Mouse (Mus musculus) erythroblast, embryonic 14.5 days (primary cell): Measurements from ENCODE around the gene Rpl4. TPM values are rescaled to one million over a fixed set of nuclear protein-coding genes. Genes with fewer than 3 reads are reported as not detected.
"Not testable (repeated sequence)": the region's sequence is repeated elsewhere in the genome, so short reads cannot be mapped to it uniquely, and the experiment has no call there.

Experiments
- H3K27me3 ChIP-seq: 2 replicates; pipeline ENCODE4 v1.6.1; 2012; ENCODE audit warnings: inconsistent platforms; ENCODE audit not compliant: control insufficient read depth
- H3K36me3 ChIP-seq: 2 replicates; pipeline ENCODE4 v1.6.1; 2012; ENCODE audit warnings: mild to moderate bottlenecking, inconsistent platforms; ENCODE audit not compliant: control insufficient read depth
- H3K4me1 ChIP-seq: 2 replicates; pipeline ENCODE4 v1.6.1; 2012; ENCODE audit warnings: inconsistent platforms; ENCODE audit not compliant: control insufficient read depth
- H3K4me3 ChIP-seq: replicated peaks from 2 replicates; pipeline ENCODE3; 2012; ENCODE audit warnings: moderate library complexity, mild to moderate bottlenecking, inconsistent platforms
- H3K9me3 ChIP-seq: 2 replicates; pipeline ENCODE4 v1.6.1; 2012; ENCODE audit warnings: low read length, inconsistent platforms, mixed read lengths; ENCODE audit not compliant: control insufficient read depth
- GATA1 ChIP-seq: IDR thresholded peaks from 2 replicates; pipeline ENCODE4 v1.6.1; 2012; ENCODE audit warnings: low read length, inconsistent platforms, mixed read lengths
- TAL1 ChIP-seq: IDR thresholded peaks from 3 replicates; pipeline ENCODE4 v1.6.1; 2012; ENCODE audit warnings: low read length, inconsistent platforms, mixed read lengths
- polyA plus RNA-seq: library from polyadenylated mRNA; stranded (reverse); fragments of >175 nt; gene quantifications from 2 replicates; pipeline ENCODE4 v1.2.3, GENCODE M21; 2012

Rpl4 gene
- polyA plus RNA-seq, 1 experiment = 44.5 TPM

DNA sequence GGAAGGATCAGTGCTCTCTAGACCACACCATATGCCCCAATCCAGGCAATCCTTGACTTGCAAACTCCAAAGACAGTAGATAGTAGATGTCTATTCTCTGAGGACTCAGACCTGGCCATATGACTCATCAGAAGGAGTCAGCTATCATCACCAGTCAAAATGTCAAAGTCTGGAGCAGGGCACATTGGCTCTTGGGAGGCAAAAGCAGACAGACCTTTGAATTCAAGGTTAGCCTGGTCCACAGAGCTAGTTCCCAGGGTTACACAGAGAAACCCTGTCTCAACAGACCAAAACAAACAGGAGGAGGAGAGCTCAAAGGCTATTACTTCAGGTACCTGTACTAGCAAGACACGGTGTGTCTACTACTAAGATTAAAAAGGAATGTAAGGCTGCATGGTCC lies 20.7 kb downstream of the Rpl4 start:
- peaks cover 36% of the 10 kb centered on the region for H3K36me3 ChIP-seq
- TF ChIP-seq GATA1 (no peak), TAL1 (no peak)
- H3K4me3 ChIP-seq = no peak overlapping the region
- H3K27me3 ChIP-seq = no peaks in the 10 kb centered on the region
- no peaks in the 10 kb centered on the region for H3K4me1 ChIP-seq
- H3K9me3 ChIP-seq = no peaks in the 10 kb centered on the region

DNA sequence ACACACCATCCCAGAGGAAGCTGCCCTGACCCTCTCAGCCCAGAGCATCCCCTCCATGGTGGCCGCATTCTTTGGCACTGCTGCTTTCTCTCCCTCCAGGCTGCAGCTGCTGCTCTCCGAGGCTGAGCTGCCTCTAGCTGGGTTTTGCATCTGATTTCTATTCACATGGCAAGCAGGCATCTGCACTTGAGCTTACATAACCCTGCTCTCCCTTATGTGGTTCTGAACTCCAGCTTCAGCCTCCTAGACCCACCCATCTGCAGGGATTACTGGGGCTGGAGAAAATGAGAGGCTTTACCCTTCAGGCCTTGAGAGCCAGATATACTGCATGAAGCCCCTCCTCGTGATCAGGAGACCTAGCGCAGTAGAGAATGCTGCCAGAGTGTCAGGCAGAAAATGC lies 22.4 kb downstream of the Rpl4 start:
- no peaks in the 10 kb centered on the region for H3K27me3 ChIP-seq
- peaks cover 25% of the 10 kb centered on the region for H3K36me3 ChIP-seq
- no peaks in the 10 kb centered on the region for H3K9me3 ChIP-seq
- no peaks in the 10 kb centered on the region for H3K4me1 ChIP-seq
- TF ChIP-seq TAL1 (no peak), GATA1 (no peak)
- no peak overlapping the region for H3K4me3 ChIP-seq

DNA sequence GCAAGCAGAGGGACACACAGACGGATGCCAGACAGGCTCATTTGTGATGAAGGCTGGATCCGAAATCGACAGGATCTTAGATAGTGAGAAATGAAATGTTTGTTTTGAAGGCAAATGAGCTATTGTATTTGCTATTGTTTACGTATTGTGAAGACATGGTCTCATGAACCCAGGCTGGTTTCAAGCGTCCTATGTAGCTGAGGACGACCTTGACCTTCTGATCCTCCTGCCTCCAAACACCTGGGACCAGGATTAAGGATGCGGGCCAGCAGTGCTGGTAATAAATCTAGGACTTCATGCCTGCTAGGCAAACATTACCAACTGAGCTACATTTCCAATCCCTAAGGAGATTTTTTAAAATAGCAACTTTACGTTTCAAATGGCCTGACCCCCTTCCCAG lies 24.3 kb downstream of the Rpl4 start:
- Histone ChIP-seq H3K4me1 (no peaks in the 10 kb centered on the region), H3K36me3 (peaks cover 14% of the 10 kb centered on the region), H3K4me3 (no peak overlapping the region), H3K9me3 (no peaks in the 10 kb centered on the region), H3K27me3 (no peaks in the 10 kb centered on the region)
- TF ChIP-seq GATA1 (no peak), TAL1 (no peak)

DNA sequence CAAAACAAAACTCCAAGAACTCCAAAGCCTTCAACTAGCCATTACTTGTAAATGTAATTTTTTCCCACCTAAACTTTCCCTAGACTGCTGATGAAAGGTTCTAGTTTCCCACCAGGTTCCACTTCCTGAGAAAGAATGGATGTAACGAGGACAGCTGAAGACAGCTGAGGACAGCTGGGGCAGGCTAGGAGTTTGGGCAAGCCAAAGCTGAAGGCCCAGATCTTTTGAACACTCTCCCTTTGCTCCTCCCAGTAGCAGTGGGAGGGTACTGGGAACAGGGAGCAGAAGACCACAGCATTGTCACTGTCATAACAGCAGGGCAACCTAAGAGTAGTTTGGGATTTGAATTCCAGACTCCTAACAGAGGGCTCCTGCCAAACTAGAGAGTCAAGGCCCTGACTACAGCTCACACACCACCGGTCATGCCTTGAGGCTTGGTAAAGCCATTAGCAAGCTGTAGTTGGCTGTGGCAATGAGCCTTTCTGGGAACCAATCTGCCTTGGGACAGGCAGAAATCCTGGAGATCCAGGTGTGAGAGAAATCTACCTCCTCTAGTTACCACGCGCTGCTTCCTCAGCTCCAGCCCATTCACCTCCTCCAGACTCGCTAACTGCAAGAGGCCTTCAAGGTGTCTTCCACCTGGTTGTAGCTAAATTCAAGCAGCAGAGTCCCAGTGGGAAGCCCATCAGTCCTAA lies 25.0 kb downstream of the Rpl4 start:
- TF ChIP-seq TAL1 = no peak
- H3K4me3 ChIP-seq = no peak overlapping the region
- no peaks in the 10 kb centered on the region for H3K27me3 ChIP-seq
- H3K36me3 ChIP-seq = peaks cover 8% of the 10 kb centered on the region
- H3K4me1 ChIP-seq = no peaks in the 10 kb centered on the region
- no peaks in the 10 kb centered on the region for H3K9me3 ChIP-seq

DNA sequence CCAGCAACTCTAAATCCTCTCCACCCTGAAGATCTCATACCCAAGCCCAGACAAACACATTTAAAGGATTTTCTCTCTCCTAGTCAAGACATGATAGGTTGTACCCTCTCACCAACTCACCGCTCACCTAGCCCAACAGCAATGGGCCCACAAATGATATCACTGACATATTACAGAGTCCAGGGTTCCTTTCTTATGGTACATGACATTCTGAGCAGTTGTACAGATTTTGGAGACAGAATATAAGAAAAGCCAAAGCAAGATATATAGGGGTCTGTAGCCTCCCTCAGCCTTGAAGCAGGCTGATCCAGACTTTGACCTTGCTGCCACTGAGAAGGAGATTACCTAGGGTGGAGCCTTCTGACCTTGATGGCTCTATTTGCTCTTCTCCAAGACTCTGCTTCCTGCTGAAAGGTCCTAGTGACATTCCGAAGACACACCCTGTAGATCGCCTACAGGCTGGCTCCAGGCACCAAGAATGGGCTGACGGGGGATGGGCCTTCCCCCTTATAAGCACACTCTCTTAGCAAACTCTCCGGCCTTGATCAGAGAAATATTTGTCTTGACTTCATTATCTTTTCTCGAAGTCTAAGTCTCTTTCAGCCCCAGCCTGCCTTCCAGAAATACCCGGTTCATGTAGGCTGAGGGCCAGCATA lies 25.7 kb downstream of the Rpl4 start:
- not testable (repeated sequence) for H3K4me3 ChIP-seq, H3K27me3 ChIP-seq, H3K9me3 ChIP-seq, H3K36me3 ChIP-seq, H3K4me1 ChIP-seq

DNA sequence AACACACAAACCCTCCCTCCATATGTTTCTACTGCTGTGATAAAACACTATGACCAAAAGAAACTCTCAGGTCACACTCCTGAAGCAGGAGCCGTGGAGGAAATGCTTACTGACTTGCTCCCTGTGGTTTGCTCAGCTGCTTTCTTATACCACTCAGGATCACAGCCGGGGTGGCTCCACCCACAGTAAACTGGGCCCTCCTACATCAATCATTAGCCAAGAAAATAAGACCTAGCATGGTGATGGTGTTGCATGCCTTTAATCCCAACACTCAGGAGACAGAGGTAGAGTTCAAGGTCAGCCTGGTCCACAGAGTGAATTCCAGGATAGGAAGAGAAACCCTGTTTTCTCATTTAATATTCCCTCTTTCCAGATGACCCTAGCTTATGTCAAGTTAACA lies 26.7 kb downstream of the Rpl4 start:
- Histone ChIP-seq H3K4me3 (no peak overlapping the region), H3K9me3 (no peaks in the 10 kb centered on the region), H3K4me1 (no peaks in the 10 kb centered on the region), H3K36me3 (peaks cover 12% of the 10 kb centered on the region), H3K27me3 (no peaks in the 10 kb centered on the region)
- TF ChIP-seq GATA1 (no peak), TAL1 (no peak)

DNA sequence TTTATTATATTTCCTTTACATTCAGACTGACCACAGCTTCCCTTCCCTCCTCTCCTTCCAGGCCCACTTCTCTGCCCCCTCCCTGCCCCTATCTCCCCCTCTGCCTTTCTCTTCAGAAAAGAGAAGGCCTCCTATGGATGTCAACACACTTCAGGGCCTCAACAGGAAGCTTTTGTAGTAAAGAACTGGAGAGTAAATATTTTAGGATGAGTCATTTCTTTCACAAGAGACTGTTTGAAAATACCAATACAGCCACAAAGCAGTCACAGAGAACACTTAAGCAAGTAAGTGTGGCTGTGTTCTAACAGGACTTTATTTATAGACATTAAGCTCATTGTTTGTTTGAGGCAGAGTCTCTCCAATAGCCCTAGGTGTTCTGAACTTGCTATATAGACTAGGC lies 29.2 kb downstream of the Rpl4 start:
- H3K9me3 ChIP-seq = no peaks in the 10 kb centered on the region
- H3K36me3 ChIP-seq = peaks cover 11% of the 10 kb centered on the region; the same call in 1 of the 2 replicates
- TF ChIP-seq TAL1 (no peak), GATA1 (no peak)
- H3K4me1 ChIP-seq = no peaks in the 10 kb centered on the region
- H3K27me3 ChIP-seq = no peaks in the 10 kb centered on the region
- H3K4me3 ChIP-seq = no peak overlapping the region

DNA sequence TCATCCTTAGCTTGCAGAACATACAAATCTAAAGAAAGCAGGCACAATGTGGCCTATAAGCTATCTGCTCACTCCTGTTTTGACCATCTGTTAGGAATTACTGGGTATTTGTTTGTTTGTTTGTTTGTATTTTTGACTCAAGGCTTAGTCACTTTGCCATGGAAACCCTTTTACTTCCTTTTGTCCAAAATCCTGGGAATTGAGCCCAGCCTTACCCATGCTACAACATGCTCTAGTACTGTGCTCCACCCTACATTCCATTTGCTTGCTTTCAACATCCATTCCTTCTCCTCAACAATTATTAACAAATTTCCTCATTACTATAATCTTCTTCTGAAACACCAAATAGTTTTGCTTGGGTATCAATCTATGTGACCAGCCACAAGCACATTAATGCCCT lies 29.7 kb downstream of the Rpl4 start:
- Histone ChIP-seq H3K36me3 (peaks cover 11% of the 10 kb centered on the region; the same call in 1 of the 2 replicates), H3K4me1 (no peaks in the 10 kb centered on the region), H3K4me3 (no peak overlapping the region), H3K9me3 (no peaks in the 10 kb centered on the region), H3K27me3 (no peaks in the 10 kb centered on the region)
- no peak for TF ChIP-seq TAL1
- TF ChIP-seq GATA1 = no peak

DNA sequence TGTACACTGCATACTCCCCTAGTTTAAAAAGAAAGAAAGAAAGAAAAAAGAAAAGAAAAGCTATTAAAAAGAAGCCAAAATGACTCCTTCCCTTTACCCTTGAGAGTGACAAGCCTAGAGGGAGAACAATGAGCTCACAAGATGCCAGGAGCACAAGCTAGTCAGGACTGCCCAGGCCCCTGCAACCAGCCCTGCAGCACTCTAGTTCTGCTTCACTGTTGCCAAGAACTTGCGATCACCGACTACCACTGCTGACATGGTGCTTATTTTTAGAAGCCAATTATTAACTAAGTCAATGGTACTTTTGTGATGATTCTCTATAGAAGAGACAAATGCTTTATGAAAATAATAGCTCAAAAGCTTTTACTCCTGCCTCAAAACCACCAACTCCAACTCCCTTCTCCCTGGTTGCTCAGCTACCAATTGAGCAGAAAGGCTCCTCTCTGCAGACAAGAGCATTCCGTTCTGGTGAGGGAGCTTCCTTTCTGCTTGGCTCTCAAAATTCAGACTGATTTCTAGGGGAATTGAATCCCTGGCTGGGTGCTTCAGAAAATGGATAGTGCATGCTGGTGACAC lies 34.4 kb downstream of the Rpl4 start:
- Histone ChIP-seq H3K36me3 (peaks cover 29% of the 10 kb centered on the region), H3K4me1 (no peaks in the 10 kb centered on the region), H3K27me3 (no peaks in the 10 kb centered on the region), H3K9me3 (no peaks in the 10 kb centered on the region), H3K4me3 (no peak overlapping the region)
- TF ChIP-seq GATA1 (no peak), TAL1 (no peak)

DNA sequence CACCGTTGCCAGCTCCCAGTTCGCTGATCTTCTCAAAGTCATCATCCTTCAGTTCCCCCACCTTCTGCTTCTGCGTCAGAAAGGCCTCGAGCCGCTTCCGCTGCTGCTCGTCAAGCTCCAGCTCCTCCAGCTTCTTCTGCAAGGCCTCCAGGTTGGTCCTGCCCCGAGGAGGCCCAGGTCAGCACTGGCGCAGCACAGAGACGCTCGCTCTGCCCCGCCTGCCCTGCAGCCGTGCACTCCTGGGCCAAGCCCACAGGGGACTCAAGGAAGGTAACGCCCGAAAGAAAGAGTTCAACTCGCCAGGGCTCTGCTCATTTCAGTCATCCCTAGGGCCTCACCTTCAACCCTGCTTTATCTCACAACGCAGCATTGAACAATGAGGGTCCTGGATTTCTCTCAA lies 41.3 kb downstream of the Rpl4 start:
- Histone ChIP-seq H3K4me1 (no peaks in the 10 kb centered on the region), H3K4me3 (no peak overlapping the region), H3K9me3 (no peaks in the 10 kb centered on the region), H3K27me3 (no peaks in the 10 kb centered on the region), H3K36me3 (peaks cover 17% of the 10 kb centered on the region)
- TF ChIP-seq GATA1 (no peak), TAL1 (no peak)
